Mouse (Mus musculus): ENCODE data around the gene Mmp24.

Gene Mmp24

GRCm38 (mm10) chr2:155860102-155860501 is 85.0 kb downstream of the Mmp24 start:
- no peak for DNase-seq (ENCODE audit: low spot score)

- DNase-seq (ENCODE audit: low spot score): no peak
These were observed 86.4 kb downstream of the Mmp24 start for GRCm38 (mm10) chr2:155861581-155861980.

DNA sequence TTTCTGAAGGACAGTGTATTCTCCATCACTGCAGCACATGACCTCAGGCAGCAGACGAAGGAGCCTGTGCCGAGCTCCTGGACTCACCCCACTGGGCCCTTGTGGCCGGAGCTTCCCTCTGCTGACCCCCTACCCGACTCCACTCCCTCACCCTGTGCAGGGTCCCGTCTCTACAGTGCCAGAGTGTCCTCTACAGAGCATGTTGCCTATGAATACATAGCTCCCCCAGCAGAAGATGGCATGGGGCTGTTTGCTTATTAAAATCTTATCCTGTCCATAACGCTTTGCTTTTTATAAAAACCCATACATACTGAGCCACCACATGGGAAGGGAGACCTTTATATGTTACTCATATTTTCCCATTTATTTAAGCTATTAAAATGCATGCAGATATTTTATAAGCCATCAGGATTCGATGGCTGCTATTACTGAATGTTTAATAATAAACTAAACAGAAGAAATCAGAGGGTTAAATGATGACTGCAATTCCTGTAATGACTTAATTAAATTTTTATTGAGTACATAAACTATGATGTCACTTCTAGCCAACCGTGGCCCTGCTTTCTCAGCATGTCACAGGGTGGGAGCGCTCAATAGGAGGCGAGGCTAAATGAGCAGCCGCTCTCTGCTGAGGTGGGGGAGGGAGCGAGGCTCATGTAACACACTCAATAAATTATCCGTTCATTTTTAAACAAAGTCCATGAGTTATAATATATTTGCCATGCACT is 87.6 kb downstream of the Mmp24 start:
- peak; percentile 36 for DNase-seq (ENCODE audit: low spot score)

DNA sequence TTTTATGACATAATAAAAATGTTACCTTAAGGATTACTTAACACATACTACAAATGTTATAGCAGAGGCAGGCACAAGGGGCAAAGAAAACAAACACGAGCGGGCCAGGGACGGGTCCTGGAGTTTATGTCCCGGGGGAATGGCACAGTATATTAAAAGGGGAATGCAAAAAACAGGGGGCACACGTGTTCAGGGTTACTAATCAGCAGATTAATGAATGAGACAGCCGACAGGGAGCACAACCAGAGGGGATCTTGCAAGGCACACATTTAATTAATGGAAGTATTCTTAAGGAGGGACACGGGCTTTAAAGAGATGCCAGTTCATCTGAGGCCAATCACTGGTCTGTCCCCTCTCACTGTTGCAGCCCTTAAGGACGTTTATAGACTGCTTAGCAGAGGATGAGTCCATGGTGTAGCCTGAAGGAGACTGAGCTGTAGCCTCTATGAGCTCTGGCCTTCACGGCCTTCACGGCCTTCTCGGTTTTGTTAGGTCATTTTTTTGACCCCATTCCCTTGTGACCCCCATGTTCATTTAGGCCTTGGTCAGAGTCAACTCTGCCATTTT is 88.2 kb downstream of the Mmp24 start:
- DNase-seq (ENCODE audit: low spot score): no peak

All from urinary bladder, postnatal 14 days (tissue).